Mouse (Mus musculus) lung, adult 2 months (tissue): Measurements from ENCODE around the gene Aif1. TPM values are rescaled to one million over a fixed set of nuclear protein-coding genes. Genes with fewer than 3 reads are reported as not detected.
"Not testable (repeated sequence)": the region's sequence is repeated elsewhere in the genome, so short reads cannot be mapped to it uniquely, and the experiment has no call there.

Source experiments
- DNase-seq: peaks from one replicate; pipeline ENCODE4 v3.0.0; 2022
- H3K4me1 ChIP-seq: fragments of 200-500 bp; 2 replicates; pipeline ENCODE4 v1.6.1; 2011; ENCODE audit warnings: low read length; ENCODE audit not compliant: control insufficient read depth, insufficient read depth
- H3K4me3 ChIP-seq: fragments of 200-500 bp; replicated peaks from 2 replicates; pipeline ENCODE3; 2011; ENCODE audit warnings: low read depth, mild to moderate bottlenecking, control low read depth, low read length; ENCODE audit errors: extremely low read depth
- CTCF ChIP-seq: fragments of 200-500 bp; IDR thresholded peaks from 2 replicates; pipeline ENCODE4 v1.5.1; 2011; ENCODE audit warnings: mild to moderate bottlenecking, low read length, control low read depth; ENCODE audit not compliant: insufficient read depth
- POLR2A ChIP-seq: fragments of 200-500 bp; IDR thresholded peaks from 2 replicates; pipeline ENCODE4 v1.6.1; 2011; ENCODE audit warnings: low read depth, mild to moderate bottlenecking, control low read depth, low read length, borderline replicate concordance; ENCODE audit errors: extremely low read depth
- WGBS: fragments of 180-500 bp; shearing (Covaris S2); methylation state at CpG from one replicate; pipeline ENCODE4 v1.1.7; 2018; 5-methylcytosine and 5-hydroxymethylcytosine counted together
- polyA plus RNA-seq: library from polyadenylated mRNA; depleted of rRNA; stranded (reverse); fragments of >200 nt; gene quantifications from 2 replicates; pipeline ENCODE4 v1.2.3, GENCODE M21; 2012; rRNA removed

Gene Aif1
- polyA plus RNA-seq, 1 experiment = 1.4 TPM

DNA sequence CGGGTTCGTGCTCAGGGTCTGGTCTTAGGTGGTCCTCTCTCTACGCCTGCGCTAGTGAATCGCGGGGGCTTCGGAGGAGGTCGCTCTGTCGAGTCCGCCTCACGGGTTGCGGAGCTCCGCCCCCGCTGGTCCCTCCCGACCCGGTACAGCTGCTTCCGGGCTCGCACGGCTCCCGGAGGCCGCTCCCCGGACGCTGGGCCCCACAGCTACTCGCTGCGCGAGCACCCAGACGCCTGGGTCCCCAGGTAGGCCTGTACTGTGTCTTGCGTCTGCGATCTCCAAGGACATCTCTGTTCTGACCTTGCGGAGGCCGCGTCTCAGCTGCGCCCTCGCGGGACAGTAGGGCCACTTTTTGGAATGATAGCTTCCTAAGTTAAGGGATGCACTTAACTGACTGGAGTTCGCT, 49.7 kb downstream of the Aif1 start, which contains the start of gene D17H6S53E:
Gene D17H6S53E, plus strand, starts transcription at position 168 of the 406 bp plus-strand sequence.
- peak; percentile 77 for DNase-seq
- WGBS = 1% methylated on average over 36 of the region's 36 CpGs
- TF ChIP-seq POLR2A = peak; percentile 75
- TF ChIP-seq CTCF = no peak
- Histone ChIP-seq H3K4me1 (peaks cover 16% of the 10 kb centered on the region), H3K4me3 (peak within 1 kb of the TSS; percentile 69)

DNA sequence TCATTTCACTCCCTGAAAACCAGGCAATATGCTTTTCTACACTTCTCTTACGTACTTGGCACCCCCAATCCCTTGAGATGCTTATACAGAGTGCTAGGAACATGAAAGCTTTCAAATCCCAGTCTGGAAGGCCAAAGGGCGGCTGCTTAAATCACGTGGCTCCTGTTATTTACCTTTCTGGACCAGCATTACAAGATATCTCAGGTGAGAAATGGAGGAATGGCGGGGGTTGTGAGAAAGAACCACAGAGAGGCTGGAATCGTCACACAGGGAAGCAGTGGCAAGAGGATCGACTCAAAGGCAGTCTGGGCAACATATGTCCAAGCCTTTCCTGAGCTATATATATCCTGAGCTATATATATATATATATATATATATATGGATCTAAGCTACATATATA, 50.3 kb downstream of the Aif1 start:
- peaks cover 16% of the 10 kb centered on the region for H3K4me1 ChIP-seq
- H3K4me3 ChIP-seq = peak overlapping the region; percentile 26
- DNase-seq = no peak
- 32% methylated on average over 6 of the region's 6 CpGs for WGBS
- TF ChIP-seq POLR2A (no peak), CTCF (no peak)

DNA sequence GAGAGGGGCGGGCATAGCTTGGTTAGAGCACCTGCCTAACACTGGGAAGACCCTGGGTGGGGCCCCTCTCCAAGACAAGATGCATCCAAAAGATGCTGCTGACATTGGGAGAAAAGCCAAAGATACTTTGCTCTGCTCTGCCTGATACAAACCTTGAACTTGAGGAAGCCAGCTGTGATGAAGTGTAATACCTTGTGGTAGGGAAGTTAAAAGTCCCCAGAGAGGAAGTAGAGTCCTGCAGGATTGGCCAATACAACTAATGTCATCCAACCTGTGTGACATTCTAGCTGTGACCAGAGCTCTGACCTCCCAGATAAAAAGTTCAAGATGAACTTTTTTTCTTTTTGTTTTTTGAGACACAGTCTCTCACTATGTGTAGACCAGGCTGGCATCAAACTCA, 50.8 kb downstream of the Aif1 start:
- WGBS = 93% methylated on average over 1 of the region's 1 CpGs
- no peak overlapping the region for H3K4me3 ChIP-seq
- no peak for TF ChIP-seq CTCF
- H3K4me1 ChIP-seq = peaks cover 19% of the 10 kb centered on the region
- no peak for DNase-seq

DNA sequence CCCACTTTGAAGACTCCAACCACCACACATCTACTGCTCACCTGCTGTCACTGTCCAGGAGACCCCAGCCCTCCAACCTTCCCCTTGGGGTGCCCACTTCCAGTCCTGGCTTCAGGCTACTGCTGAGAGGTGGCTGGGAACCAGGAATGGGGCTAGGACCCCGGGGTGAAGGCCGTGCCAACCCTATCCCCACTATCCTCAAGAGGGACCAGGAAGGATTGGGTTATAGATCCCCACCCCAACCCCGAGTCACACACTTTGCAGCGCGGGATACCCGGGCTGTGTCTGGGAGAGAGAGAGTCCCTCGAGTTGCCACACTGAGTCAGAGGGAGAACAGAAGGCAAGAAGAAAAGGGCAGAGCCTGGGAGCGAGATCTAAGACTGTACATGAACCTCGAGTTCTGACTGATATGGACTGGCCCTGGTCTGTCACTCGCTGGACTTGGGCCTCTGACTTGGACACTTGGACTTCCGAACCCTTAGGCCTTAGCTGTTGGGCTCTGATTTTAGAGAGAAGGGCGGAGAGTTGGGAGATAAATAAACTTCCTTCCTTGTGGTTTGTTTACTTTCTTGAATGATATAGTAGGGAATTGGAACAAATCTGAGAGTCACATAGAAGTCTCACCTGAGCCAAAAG, 51.5 kb downstream of the Aif1 start:
- not testable (repeated sequence) for DNase-seq, H3K4me3 ChIP-seq
- peaks cover 20% of the 10 kb centered on the region for H3K4me1 ChIP-seq
- WGBS = 88% methylated on average over 12 of the region's 12 CpGs

DNA sequence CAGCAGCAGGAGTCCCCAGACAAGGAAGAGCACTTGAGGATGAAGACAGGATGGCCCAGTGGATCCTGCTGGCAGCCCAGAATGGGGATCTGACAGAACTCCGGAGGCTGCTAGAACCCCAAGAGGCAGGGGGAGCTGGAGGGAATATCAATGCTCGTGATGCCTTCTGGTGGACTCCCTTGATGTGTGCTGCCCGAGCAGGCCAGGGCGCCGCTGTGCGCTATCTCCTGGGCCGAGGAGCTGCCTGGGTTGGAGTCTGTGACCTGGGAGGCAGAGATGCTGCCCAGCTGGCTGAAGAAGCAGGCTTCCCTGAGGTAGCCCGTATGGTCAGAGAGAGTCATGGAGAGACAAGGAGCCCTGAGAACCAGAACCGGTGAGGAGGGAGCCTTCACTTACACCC, 52.6 kb downstream of the Aif1 start:
- peaks cover 20% of the 10 kb centered on the region for H3K4me1 ChIP-seq
- not testable (repeated sequence) for H3K4me3 ChIP-seq, DNase-seq
- 91% methylated on average over 9 of the region's 9 CpGs for WGBS

DNA sequence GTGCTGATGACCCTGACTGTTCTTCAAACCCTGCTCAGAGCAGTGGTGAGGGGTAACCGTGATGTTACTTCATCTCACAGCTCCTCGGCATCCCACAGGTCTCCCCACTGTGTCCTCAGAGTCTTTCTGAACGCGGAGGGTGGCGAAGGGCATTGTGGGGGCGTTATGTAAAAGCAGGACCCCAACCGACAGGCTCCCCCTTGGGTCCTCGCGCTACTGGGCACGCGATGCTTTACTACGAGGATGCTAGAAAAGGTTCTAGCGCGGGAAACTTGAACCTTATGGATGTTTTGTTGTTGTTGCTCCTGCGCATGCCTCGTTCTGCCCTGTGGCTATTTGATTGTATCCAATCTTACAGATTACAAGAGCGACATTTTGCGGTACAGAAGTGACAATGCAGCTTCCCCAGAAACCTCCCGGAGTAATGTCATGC, 54.0 kb downstream of the Aif1 start, which contains the start of gene Csnk2b:
Gene Csnk2b, minus strand, starts transcription at position 183 of the 433 bp plus-strand sequence.
- peaks cover 11% of the 10 kb centered on the region for H3K4me1 ChIP-seq
- peak; percentile 34 for DNase-seq
- H3K4me3 ChIP-seq = peak within 1 kb of the TSS; percentile 95
- TF ChIP-seq POLR2A (no peak), CTCF (0 out of 2 replicates have a peak, but pooled peaks have one; percentile 4)
- WGBS = 0% methylated on average over 19 of the region's 19 CpGs

DNA sequence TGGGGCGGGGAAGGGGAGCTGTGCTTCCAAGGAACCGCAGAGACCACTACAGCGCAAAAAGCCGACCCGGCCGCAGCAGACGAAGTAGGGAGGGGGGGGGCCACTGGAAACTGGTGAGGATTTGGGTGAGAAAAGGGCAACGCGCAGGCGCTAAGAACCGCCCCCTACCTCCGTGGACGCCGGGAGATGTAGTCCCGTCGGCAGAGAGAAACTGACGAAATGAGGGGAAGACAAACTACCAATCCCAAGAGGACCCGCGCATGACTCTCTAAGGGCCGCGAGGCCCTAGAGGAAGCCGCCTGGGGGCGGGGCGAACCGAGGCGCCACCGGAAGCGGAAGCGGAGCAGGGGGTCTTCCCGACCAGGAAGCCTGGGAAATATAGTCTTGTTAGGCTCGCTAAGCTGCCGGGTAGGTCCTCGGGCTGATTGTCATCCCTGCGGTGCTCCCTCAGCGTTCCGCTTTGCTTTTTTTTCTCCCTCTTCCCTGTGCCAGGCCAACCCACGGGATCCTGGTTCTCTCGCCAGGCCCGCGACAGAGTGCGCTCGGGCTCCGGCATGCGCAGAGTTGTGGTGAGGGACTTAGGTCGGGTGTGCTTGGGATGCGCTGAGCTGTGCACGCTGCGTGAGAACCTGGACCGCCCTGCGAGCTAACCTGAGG, 54.6 kb downstream of the Aif1 start, which contains the start of gene Gpank1:
Gene Gpank1, plus strand, starts transcription at position 313 of the 657 bp plus-strand sequence.
- TF ChIP-seq CTCF = no peak
- TF ChIP-seq POLR2A = peak; percentile 81
- under 1% methylated on average over 50 of the region's 50 CpGs for WGBS
- DNase-seq = peak; percentile 97
- H3K4me1 ChIP-seq = peaks cover 9% of the 10 kb centered on the region
- H3K4me3 ChIP-seq = peak within 1 kb of the TSS; percentile 95

Other genes starting within 250 kb of the Aif1 start
- gene Neu1, start 244.8 kb downstream of the Aif1 start, polyA plus RNA-seq = 40.4 and 46.6 TPM in 2 replicates
- gene Hspa1b, start 216.8 kb downstream of the Aif1 start, polyA plus RNA-seq = 20.1 and 93.1 TPM in 2 replicates
- not detected in 2 replicates for gene Gm20481, start 206.2 kb downstream of the Aif1 start, polyA plus RNA-seq
- 12.9 and 66.3 TPM in 2 replicates for gene Hspa1a, start 203.9 kb downstream of the Aif1 start, polyA plus RNA-seq
- 0.81 and 1.3 TPM in 2 replicates for gene Hspa1l, start 203.4 kb downstream of the Aif1 start, polyA plus RNA-seq
- 42.3 and 51.6 TPM in 2 replicates for gene Lsm2, start 194.2 kb downstream of the Aif1 start, polyA plus RNA-seq
- gene Vars, start 175.1 kb downstream of the Aif1 start, polyA plus RNA-seq = 119 and 159 TPM in 2 replicates
- gene Vwa7, start 159.5 kb downstream of the Aif1 start, polyA plus RNA-seq = 4.0 and 4.2 TPM in 2 replicates
- gene Sapcd1, start 148.1 kb downstream of the Aif1 start, polyA plus RNA-seq = 2.1 and 2.8 TPM in 2 replicates
- gene Msh5, start 129.3 kb downstream of the Aif1 start, polyA plus RNA-seq = 5.4 and 6.0 TPM in 2 replicates
- 124 and 153 TPM in 2 replicates for gene Clic1, start 126.1 kb downstream of the Aif1 start, polyA plus RNA-seq
- gene Ddah2, start 117.0 kb downstream of the Aif1 start, polyA plus RNA-seq = 137 and 141 TPM in 2 replicates
- gene Ly6g6c, start 110.7 kb downstream of the Aif1 start, polyA plus RNA-seq = 3.8 and 90.0 TPM in 2 replicates
- 1.0 and 2.1 TPM in 2 replicates for gene Mpig6b, start 109.9 kb downstream of the Aif1 start, polyA plus RNA-seq
- gene Ly6g6e, start 99.2 kb downstream of the Aif1 start, polyA plus RNA-seq = 5.8 and 25.7 TPM in 2 replicates
- gene Ly6g6d, start 98.0 kb downstream of the Aif1 start, polyA plus RNA-seq = 14.5 and 16.7 TPM in 2 replicates
- gene Ly6g6f, start 90.5 kb downstream of the Aif1 start, polyA plus RNA-seq = 0.16 and 0.84 TPM in 2 replicates
- gene Abhd16a, start 86.8 kb downstream of the Aif1 start, polyA plus RNA-seq = 196 and 245 TPM in 2 replicates
- gene Ly6g5c, start 67.8 kb downstream of the Aif1 start, polyA plus RNA-seq = not detected in 2 replicates
- gene Ly6g5b, start 60.6 kb downstream of the Aif1 start, polyA plus RNA-seq = 1.4 and 2.0 TPM in 2 replicates
- gene Gpank1, start 54.6 kb downstream of the Aif1 start, polyA plus RNA-seq = 17.9 and 21.9 TPM in 2 replicates
- gene Csnk2b, start 54.0 kb downstream of the Aif1 start, polyA plus RNA-seq = 232 and 297 TPM in 2 replicates
- gene D17H6S53E, start 49.7 kb downstream of the Aif1 start, polyA plus RNA-seq = 12.1 and 12.9 TPM in 2 replicates
- gene Apom, start 44.0 kb downstream of the Aif1 start, polyA plus RNA-seq = 0.12 TPM in 1 of 2 replicates, not detected in the other
- gene Bag6, start 40.9 kb downstream of the Aif1 start, polyA plus RNA-seq = 227 and 234 TPM in 2 replicates
- 327 and 373 TPM in 2 replicates for gene Prrc2a, start 11.2 kb downstream of the Aif1 start, polyA plus RNA-seq
- 19.7 and 37.0 TPM in 2 replicates for gene Lst1, start 12.4 kb upstream of the Aif1 start, polyA plus RNA-seq
- gene Ltb, start 18.4 kb upstream of the Aif1 start, polyA plus RNA-seq = 28.1 and 29.9 TPM in 2 replicates
- gene Tnf, start 25.9 kb upstream of the Aif1 start, polyA plus RNA-seq = 2.1 and 2.5 TPM in 2 replicates
- 1.0 and 1.1 TPM in 2 replicates for gene Lta, start 29.3 kb upstream of the Aif1 start, polyA plus RNA-seq
- 1.2 TPM in 1 of 2 replicates, not detected in the other for gene Gm16181, start 44.8 kb upstream of the Aif1 start, polyA plus RNA-seq
- 6.3 and 8.1 TPM in 2 replicates for gene Atp6v1g2, start 57.6 kb upstream of the Aif1 start, polyA plus RNA-seq
- 16.5 and 21.6 TPM in 2 replicates for gene Nfkbil1, start 59.7 kb upstream of the Aif1 start, polyA plus RNA-seq
- gene Ddx39b, start 65.7 kb upstream of the Aif1 start, polyA plus RNA-seq = 245 and 304 TPM in 2 replicates
- 878 and 1,286 TPM in 2 replicates for gene H2-D1, start 86.7 kb upstream of the Aif1 start, polyA plus RNA-seq
- gene H2-Q1, start 144.3 kb upstream of the Aif1 start, polyA plus RNA-seq = 0.49 and 0.71 TPM in 2 replicates
- 6.4 and 6.6 TPM in 2 replicates for gene H2-Q2, start 166.2 kb upstream of the Aif1 start, polyA plus RNA-seq
- 152 and 267 TPM in 2 replicates for gene H2-Q4, start 203.5 kb upstream of the Aif1 start, polyA plus RNA-seq
- gene H2-Q6, start 248.8 kb upstream of the Aif1 start, polyA plus RNA-seq = 91.1 and 177 TPM in 2 replicates